Mouse (Mus musculus): Measurements from ENCODE around the gene Jup.
"Not testable (repeated sequence)": the region's sequence is repeated elsewhere in the genome, so short reads cannot be mapped to it uniquely, and the experiment has no call there.

Jup gene

GRCm38 (mm10) chr11:100357408-100357807 is 40.2 kb downstream of the Jup start:
- no peak for DNase-seq (ENCODE audit: low read depth, low spot score)

DNA sequence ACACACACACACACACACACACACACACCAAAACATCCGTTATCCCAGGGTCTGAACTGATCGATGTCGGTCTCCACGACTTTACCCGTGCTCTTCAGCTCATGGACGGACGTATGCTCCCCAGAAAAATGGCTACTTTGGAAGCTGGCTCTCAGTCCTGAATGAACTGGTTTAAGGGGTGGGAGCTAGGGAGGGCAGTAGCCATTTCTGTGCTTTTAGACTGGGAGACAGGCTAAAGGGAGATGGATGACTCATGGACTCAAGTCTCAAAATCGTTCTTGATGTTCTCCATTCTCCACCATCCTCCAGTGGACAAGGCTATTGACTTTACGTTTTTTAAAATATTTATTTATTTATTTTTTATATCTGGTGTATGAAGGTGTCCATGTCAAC is 40.7 kb downstream of the Jup start:
- no peak for DNase-seq (ENCODE audit: low read depth, low spot score)

DNA sequence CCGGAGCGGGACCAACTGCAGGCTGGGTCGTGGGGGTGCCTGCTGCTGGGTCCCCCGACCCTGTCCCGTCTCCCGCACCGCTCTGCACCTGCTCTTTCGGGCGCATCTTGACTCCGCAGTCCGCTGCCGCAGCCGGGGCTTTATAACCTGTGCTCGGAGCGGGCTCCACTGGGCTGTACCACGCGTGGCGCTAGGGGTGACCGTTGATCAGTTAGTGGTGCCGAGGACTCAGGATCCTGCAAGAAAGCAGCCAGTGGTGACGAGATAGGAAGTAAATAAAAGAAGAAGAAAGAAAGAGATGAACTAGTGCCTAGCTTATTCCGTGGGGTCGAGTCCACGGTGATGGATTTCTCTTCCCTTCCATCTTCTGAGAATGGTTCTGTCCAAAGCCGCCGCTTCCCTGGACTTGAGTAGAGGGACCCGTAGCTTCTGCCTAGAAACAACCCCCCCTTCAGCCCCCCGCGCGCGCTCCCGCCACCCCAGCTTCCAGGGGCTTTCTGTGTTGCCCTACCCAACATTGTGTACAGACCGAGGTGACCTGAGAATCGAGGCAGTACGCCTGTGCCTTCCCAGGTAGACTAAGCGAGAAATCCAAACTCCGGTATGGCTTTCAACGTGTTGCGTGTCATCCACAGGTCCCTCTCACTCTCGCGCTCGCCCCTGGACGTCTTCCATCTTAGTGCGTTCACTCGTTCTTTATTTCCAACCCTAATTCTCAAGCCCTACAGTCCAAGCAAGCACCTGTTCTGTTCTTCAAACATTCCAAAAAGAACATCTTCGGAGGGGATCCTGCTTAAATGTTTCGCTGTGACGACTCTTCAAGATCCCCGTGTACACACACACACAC is 41.4 kb downstream of the Jup start, which contains the start of gene Hap1:
Gene Hap1 (minus strand): TSS at position 157 of the 847 bp plus-strand sequence.
- DNase-seq (ENCODE audit: low read depth, low spot score): peak; percentile 74

- DNase-seq (ENCODE audit: low read depth, low spot score): no peak
These were observed 42.2 kb downstream of the Jup start for GRCm38 (mm10) chr11:100355151-100355951.

- no peak for DNase-seq (ENCODE audit: low read depth, low spot score)
These were observed 45.3 kb downstream of the Jup start for GRCm38 (mm10) chr11:100352076-100352857.

GRCm38 (mm10) chr11:100344269-100344668 is 53.3 kb downstream of the Jup start:
- DNase-seq (ENCODE audit: low read depth, low spot score): no peak

DNA sequence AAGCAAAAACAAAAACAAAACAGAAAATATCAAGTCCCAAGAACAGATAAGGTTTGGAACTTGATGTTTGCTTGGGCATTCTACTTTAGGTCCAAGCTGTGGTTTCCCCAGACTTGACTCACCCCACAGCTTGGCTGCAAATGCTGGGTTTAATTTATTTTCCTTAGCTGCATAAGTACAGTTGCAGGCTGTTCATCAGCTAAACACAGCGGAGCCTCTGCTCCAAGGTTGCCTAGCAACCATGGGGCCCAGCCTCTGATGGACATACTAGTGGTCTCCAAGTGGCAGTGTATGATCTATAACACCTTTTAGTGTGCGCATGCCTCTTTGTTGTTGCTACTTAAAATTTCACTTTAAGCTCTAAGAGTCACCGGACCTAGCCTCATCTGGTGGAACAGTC is 61.8 kb downstream of the Jup start:
- no peak for DNase-seq (ENCODE audit: low read depth, low spot score)

DNA sequence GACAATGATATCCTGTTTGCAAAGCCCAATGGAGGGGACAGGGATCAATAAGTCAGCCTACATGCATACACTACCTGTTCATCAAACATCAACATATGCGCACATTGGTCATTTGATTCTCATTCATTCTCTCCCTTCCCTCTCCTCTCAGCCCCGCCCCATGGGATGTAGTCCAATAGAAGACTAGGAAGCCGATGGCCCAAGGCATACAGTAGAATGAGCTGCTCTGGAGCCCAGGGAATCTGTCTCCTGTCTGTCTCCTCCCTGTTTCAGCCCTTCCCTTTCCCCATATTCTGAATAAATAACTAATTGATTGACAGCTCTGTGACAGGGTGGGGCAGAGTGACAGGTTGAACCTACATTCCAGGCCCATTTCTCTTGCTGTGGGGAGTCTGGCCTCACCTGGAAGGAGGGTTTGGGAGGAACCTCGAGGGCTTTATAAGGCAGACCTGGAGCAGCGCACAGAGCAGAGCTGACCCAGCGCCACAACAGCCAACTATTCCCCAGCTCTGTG is 63.6 kb downstream of the Jup start, which contains the start of gene Gast:
Gene Gast (plus strand): TSS at position 464 of the 514 bp plus-strand sequence.
- DNase-seq (ENCODE audit: low read depth, low spot score): no peak

DNA sequence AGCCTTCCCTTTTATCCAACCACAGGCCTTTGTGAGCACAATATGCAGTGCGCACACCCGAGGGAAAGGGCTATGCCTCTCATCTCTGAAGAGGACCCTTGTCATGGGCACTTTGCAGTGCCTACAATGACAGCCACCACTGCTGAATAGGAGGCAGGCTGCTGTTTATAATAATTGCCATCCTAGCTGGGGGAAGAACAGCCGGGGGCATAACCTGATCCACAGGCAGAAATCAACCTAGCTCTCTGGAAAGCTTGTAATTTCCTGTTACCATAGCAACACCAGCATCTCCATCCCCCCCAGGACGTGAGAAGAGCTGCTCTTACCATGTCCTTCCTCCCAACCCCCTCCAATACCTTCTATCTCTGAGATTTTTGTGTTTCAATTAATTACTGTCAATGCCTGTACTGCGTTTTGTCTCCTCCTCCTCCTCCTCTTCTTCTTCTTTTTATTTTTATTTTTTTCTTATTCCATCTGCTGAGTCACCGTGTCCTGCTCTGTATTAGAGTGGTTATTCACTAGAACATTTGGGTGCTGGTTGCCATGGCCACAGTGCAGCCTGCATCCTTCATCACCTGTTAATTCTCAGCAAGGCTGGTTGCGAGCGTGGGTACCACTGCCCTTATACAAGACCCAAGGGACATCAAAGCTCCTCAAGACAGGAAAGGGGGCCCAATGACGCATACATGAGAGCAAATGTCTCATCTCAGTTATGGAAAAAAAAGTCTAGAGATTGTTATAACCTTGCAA is 64.6 kb downstream of the Jup start:
- DNase-seq (ENCODE audit: low read depth, low spot score): no peak

DNA sequence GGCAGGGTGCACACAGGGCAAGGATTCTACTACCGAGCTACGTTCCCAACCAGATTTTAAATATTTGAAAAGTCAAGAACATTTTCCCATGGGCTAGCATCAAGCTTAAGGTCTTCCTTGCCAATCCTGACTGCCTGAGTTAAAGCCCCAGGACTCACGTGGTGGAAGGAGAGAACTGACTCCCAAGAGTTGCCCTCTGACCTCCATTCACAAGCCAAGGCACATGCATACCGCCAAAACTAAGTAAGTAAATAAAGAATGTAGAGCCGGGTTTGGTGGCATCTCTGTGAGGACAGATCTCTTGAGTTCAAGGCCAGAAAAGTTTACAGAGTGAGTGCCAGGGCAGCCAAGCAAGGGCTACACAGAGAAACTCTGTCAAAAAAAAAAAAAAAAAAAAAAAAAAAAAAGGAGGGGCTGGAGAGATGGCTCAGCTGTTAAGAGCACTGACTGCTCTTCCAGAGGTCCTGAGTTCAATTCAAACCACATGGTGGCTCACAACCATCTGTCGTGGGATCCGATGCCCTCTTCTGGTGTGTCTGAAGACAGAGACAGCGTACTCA is 66.7 kb downstream of the Jup start:
- DNase-seq (ENCODE audit: low read depth, low spot score): not testable (repeated sequence)

GRCm38 (mm10) chr11:100330235-100330634 is 67.3 kb downstream of the Jup start:
- DNase-seq (ENCODE audit: low read depth, low spot score): no peak

DNA sequence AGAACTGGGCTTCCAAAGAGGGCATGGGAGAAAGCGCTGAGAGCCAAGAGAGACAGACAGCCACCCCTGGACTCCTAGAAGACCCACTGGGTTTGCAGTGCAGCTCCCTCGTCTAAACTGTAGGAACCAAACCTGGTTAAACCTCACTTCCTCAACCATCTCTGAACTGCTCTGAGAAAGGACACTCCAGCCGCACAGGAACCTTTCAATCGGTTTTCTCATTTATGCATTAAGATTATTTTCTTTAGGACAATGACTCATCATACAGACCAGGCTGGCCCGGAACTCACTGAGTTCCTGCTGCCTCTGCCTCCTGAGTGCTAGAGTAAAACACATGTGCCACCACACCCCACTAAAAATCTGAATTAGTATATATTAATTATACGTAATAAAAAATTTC is 69.8 kb downstream of the Jup start:
- DNase-seq (ENCODE audit: low read depth, low spot score): no peak

- no peak for DNase-seq (ENCODE audit: low read depth, low spot score)
These were observed 70.2 kb downstream of the Jup start for GRCm38 (mm10) chr11:100327316-100327715.

DNA sequence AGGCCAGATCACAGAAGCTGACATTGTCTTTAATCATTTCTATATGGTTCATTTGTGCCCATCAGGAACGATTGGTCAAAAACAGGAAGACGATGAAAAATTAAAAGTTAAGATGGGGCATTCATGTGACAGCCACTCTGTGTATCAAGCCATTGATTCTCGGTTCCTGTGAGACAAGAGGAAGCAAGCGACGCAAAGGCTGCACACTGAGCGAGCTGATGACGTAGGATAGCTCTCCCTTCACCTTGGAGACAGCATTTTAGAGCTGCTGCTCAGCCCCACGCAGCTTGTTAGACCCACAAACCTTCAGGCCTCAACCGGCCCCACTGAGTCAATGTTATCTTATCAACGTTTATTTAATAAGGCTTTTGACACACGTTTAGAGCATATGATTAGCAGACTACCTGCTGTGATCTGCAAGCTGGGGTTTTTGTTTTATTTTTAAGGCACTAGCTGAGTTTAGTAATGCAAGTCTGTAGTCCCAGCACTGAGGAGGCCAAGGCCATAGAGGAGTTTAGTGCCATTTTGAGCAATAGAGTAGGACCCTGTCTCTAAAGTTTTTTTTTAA is 72.4 kb downstream of the Jup start:
- DNase-seq (ENCODE audit: low read depth, low spot score): no peak

GRCm38 (mm10) chr11:100323578-100323977 is 74.0 kb downstream of the Jup start:
- DNase-seq (ENCODE audit: low read depth, low spot score): peak; percentile 81

DNA sequence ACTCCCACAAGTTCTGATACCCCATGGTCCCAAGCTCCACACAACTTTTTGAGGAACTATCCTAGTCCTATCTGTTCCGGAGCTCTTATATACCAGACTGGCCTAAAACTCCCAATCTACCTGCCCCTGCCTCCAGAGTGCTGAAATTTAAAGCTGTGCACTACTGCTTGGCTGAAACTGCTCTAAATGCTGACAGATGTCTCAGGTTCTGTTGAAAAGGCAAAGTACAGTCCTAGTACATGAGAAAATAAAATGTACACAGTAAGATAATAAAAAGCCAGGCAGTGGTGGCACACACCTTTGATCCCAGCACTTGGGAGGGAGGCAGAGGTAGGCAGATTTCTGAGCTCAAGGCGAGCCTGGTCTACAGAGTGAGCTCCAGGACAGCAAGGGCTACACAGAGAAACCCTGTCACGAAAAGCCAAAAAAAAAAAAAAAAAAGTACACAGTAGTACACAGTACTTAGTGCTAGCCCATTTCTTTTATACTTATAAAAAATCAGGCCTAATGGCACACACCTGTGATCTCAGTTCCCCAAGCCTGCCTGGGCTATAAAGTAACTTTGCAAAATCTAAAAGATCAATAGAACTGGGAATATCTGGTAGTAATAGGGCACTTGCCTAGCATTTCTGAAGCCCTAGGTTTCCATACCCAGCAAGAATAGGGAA is 74.8 kb downstream of the Jup start:
- no peak for DNase-seq (ENCODE audit: low read depth, low spot score)

GRCm38 (mm10) chr11:100321479-100322305 is 75.9 kb downstream of the Jup start:
- DNase-seq (ENCODE audit: low read depth, low spot score): not testable (repeated sequence)

GRCm38 (mm10) chr11:100320701-100321410 is 76.7 kb downstream of the Jup start:
- DNase-seq (ENCODE audit: low read depth, low spot score): not testable (repeated sequence)

Data from WW6 (cell line).